ENCODE assay signal across 19 mouse cellular contexts in genomic region chr16:41729911-41730310, GRCm38 (mm10).
A peak's percentile ranks its signal among the peaks of the same experiment; 100 is the strongest.
DNase-seq lines count a peak whose midpoint lies in the region; ATAC-seq lines count a peak whose summit lies in the region.
"Had no signal": no experiment of that assay in that cellular context is flagged by ENCODE, and none has a peak within 500 bp of the region (broad histone marks: within the 10 kb centered on the region; RNA-seq: fewer than 3 reads in every experiment).

No protein-coding gene starts in this region.

- no peak overlapping the region for H3K4me2 ChIP-seq in forebrain, embryonic 16.5 days (ENCODE audit: low read length)
- no peak overlapping the region for H3K4me2 ChIP-seq in forebrain, embryonic 11.5 days (ENCODE audit: low read depth, low read length, severe bottlenecking)
- H3K4me2 ChIP-seq: heart, embryonic 11.5 days; heart, embryonic 15.5 days had no signal

- H3K27me3 ChIP-seq in forebrain, embryonic 16.5 days (replicated peaks; ENCODE audit: control insufficient read depth, insufficient read depth, low read length) = no peaks in the 10 kb centered on the region
- H3K27me3 ChIP-seq in forebrain, embryonic 11.5 days (ENCODE audit: control insufficient read depth, insufficient read depth, low read length) = no peaks in the 10 kb centered on the region
- H3K27me3 ChIP-seq: CH12.LX; heart, embryonic 15.5 days had no signal

- intact Hi-C loops in left cerebral cortex, postnatal 4 days (cut with DNase I) = no loop called here

- H3K9ac ChIP-seq in forebrain, embryonic 16.5 days (replicated peaks; ENCODE audit: low read depth, low read length) = no peak overlapping the region
- no peak overlapping the region for H3K9ac ChIP-seq in forebrain, embryonic 11.5 days (ENCODE audit: low read length)
- H3K9ac ChIP-seq: heart, embryonic 15.5 days had no signal

- WGBS in forebrain, embryonic 16.5 days = 79% methylated on average over 1 of the region's 1 CpGs
- 94% methylated on average over 1 of the region's 1 CpGs for WGBS in forebrain, embryonic 11.5 days

- ATAC-seq in forebrain, embryonic 16.5 days = 0 out of 2 replicates have a peak, but pooled peaks have one; percentile 8
- ATAC-seq in forebrain, embryonic 11.5 days (replicated peaks; ENCODE audit: low FRiP score) = no peak
- ATAC-seq: activated CD4-positive, CD25-positive, alpha-beta regulatory T cell, adult 4 months; inflammation-experienced regulatory T-cells, adult 6 months; intestine, postnatal 0 days; Patski had no signal

- H3K27ac ChIP-seq in forebrain, embryonic 16.5 days (ENCODE audit: low read length) = peak overlapping the region; percentile 53
- no peak overlapping the region for H3K27ac ChIP-seq in forebrain, embryonic 11.5 days (ENCODE audit: low read depth, low read length)
- H3K27ac ChIP-seq: embryonic facial prominence, embryonic 10.5 days; heart, adult 2 months; heart, embryonic 15.5 days; hindbrain, embryonic 10.5 days had no signal

- no peaks in the 10 kb centered on the region for H3K36me3 ChIP-seq in forebrain, embryonic 16.5 days (ENCODE audit: control insufficient read depth, insufficient read depth)
- no peaks in the 10 kb centered on the region for H3K36me3 ChIP-seq in forebrain, embryonic 11.5 days (ENCODE audit: control insufficient read depth, insufficient read depth, low read length)
- H3K36me3 ChIP-seq: embryonic facial prominence, embryonic 10.5 days; heart, embryonic 15.5 days; hindbrain, embryonic 10.5 days had no signal

- peaks cover 12% of the 10 kb centered on the region for H3K4me1 ChIP-seq in forebrain, embryonic 16.5 days (replicated peaks; ENCODE audit: control insufficient read depth, insufficient read depth, low read length)
- H3K4me1 ChIP-seq in forebrain, embryonic 11.5 days (replicated peaks; ENCODE audit: control insufficient read depth, insufficient read depth, low read length) = no peaks in the 10 kb centered on the region
- H3K4me1 ChIP-seq: embryonic facial prominence, embryonic 10.5 days; heart, embryonic 15.5 days; hindbrain, embryonic 10.5 days had no signal

- H3K4me3 ChIP-seq in forebrain, embryonic 16.5 days (replicated peaks; ENCODE audit: low read length) = no peak overlapping the region
- no peak overlapping the region for H3K4me3 ChIP-seq in forebrain, embryonic 11.5 days (ENCODE audit: low read depth, low read length)
- H3K4me3 ChIP-seq: embryonic facial prominence, embryonic 10.5 days; heart, adult 2 months; heart, embryonic 15.5 days; hindbrain, embryonic 10.5 days had no signal

- peak; percentile 69 to 72 for DNase-seq in cerebellum, postnatal 10 days
- DNase-seq in cerebellum, adult 11-12 months = no peak
- DNase-seq in forebrain, embryonic 11.5 days (ENCODE audit: low spot score) = no peak
- DNase-seq in left cerebral cortex, postnatal 4 days = peak; percentile 19
- DNase-seq in left cerebral cortex, adult 9 months (ENCODE audit: low spot score in 2 of 2) = no peak
- DNase-seq: adrenal gland, postnatal 14 days; gastrocnemius, postnatal 14 days; heart, adult 2 months; kidney, adult 8-10 months had no signal

- no peaks in the 10 kb centered on the region for H3K9me3 ChIP-seq in forebrain, embryonic 16.5 days (ENCODE audit: control insufficient read depth, low read length)
- no peaks in the 10 kb centered on the region for H3K9me3 ChIP-seq in forebrain, embryonic 11.5 days (ENCODE audit: control insufficient read depth, low read length)
- H3K9me3 ChIP-seq: embryonic facial prominence, embryonic 10.5 days; heart, embryonic 15.5 days; hindbrain, embryonic 10.5 days had no signal

Comparison
In these comparisons a context has a peak if more than half of its experiments do, and no peak if none do; other contexts are left out.
1. DNase-seq: peak in cerebellum, postnatal 10 days (2 of 2) and left cerebral cortex, postnatal 4 days (single experiment); none in cerebellum, adult 11-12 months (single experiment), forebrain, embryonic 11.5 days (single experiment) and left cerebral cortex, adult 9 months (0 of 2).